Mouse (Mus musculus): ENCODE data around the gene Higd2a. TPM values are rescaled to one million over a fixed set of nuclear protein-coding genes. Genes with fewer than 3 reads are reported as not detected.

Higd2a gene
- 243 and 247 TPM in 2 replicates for polyA plus RNA-seq (2015; fragmentation: Nextera tagmentation; extraction: Ambion mirVana)

DNA sequence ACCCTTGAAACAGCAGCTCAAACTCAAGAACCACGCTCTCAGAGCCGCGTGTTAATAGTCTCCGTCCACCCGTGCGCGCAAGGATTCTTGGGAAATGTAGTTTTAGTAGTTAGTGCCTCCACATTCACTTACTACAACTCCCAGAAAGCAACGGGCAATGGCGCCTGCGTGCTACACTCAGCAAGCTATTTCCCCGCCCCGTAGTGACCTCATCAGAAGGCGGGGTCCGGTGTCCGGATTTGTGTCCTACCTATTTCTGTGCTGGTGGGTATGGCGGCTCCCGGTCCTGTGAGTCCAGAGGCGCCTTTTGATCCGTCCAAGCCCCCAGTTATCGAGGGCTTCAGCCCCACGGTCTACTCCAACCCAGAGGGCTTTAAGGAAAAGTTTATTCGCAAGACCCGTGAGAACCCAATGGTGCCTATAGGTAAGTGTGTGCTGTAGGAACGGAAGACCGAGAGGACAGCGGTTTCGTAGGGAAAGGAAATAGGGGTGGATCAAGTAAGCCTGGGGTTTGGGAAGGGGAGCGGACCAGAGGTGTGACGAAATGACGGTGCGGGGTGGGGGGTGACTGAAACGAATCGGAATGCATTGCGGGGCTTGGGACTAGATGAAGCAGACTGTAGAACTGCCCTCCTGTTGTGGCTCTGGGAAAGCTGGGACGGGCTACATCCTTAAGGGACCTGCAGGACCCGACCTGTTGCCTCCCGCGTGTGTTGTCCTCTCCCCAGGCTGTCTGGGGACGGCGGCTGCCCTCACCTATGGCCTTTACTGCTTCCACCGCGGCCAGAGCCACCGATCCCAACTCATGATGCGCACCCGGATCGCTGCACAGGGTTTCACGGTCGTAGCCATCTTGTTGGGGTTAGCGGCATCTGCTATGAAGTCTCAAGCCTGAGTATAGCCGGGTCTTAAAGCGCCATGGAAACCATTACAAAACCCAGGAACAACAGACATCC, at the start of gene Higd2a, which contains the start of gene Nop16:
Higd2a (plus strand) TSS at position 212 of the 956 bp plus-strand sequence.
Nop16 (minus strand) TSS at position 95 of the 956 bp plus-strand sequence.
- Histone ChIP-seq H3K4me1 (ENCODE audit: insufficient read depth, low read depth, low read length) (peaks cover 4% of the 10 kb centered on the region; the same call in 1 of the 2 replicates), H3K9me3 (ENCODE audit: low read length) (no peaks in the 10 kb centered on the region), H3K9ac (replicated peaks; ENCODE audit: low read depth) (peak within 1 kb of the TSS; percentile 69), H3K27ac (ENCODE audit: low read length) (peak within 1 kb of the TSS; percentile 87), H3K36me3 (ENCODE audit: insufficient read depth, low read length) (peaks cover 4% of the 10 kb centered on the region; the same call in 1 of the 2 replicates), H3K4me2 (replicated peaks; ENCODE audit: low read depth, low read length) (peak within 1 kb of the TSS; percentile 78), H3K27me3 (replicated peaks; ENCODE audit: insufficient read depth, low read length) (no peaks in the 10 kb centered on the region), H3K4me3 (ENCODE audit: low read depth, low read length) (peak within 1 kb of the TSS; percentile 77)
- peak; percentile 99 for DNase-seq (ENCODE audit: low spot score)
- under 1% methylated on average over 51 of the region's 51 CpGs for WGBS
- ATAC-seq, result peak; percentile 99
- no peak for TF ChIP-seq CTCF (IDR thresholded peaks at IDR 0.05)
- no peak for TF ChIP-seq EP300 (IDR thresholded peaks at IDR 0.05)

DNA sequence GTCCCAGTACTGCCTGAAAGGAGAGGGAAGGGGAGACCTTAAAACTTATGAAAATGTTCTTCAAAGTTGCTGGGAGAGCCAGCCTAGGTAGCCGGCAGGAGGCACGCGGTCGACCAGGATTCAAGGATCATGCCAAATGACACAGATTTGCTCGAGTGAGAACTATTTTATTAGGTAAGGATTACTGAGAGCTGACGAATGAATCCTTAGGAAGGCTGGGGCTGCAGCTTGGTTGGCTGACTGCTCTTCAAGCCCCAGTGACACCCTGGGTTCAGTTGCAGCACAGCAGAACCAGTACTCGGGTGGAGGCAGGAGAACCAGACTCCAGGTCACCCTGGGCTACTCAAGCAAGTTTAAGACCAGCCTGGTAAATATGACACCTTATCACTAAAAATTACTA, 42.0 kb upstream of the Higd2a start:
- no peak for TF ChIP-seq EP300 (IDR thresholded peaks at IDR 0.05)
- no peak for TF ChIP-seq CTCF (IDR thresholded peaks at IDR 0.05)
- Histone ChIP-seq H3K4me3 (ENCODE audit: low read depth, low read length) (no peak overlapping the region), H3K9me3 (ENCODE audit: low read length) (no peaks in the 10 kb centered on the region), H3K27ac (ENCODE audit: low read length) (no peak overlapping the region), H3K36me3 (ENCODE audit: insufficient read depth, low read length) (peaks cover 8% of the 10 kb centered on the region; the same call in 1 of the 2 replicates), H3K4me2 (replicated peaks; ENCODE audit: low read depth, low read length) (no peak overlapping the region), H3K9ac (replicated peaks; ENCODE audit: low read depth) (no peak overlapping the region), H3K27me3 (replicated peaks; ENCODE audit: insufficient read depth, low read length) (no peaks in the 10 kb centered on the region), H3K4me1 (ENCODE audit: insufficient read depth, low read depth, low read length) (no peaks in the 10 kb centered on the region)
- DNase-seq (ENCODE audit: low spot score) (no peak), ATAC-seq (no peak)
- WGBS, result 82% methylated on average over 7 of the region's 7 CpGs

DNA sequence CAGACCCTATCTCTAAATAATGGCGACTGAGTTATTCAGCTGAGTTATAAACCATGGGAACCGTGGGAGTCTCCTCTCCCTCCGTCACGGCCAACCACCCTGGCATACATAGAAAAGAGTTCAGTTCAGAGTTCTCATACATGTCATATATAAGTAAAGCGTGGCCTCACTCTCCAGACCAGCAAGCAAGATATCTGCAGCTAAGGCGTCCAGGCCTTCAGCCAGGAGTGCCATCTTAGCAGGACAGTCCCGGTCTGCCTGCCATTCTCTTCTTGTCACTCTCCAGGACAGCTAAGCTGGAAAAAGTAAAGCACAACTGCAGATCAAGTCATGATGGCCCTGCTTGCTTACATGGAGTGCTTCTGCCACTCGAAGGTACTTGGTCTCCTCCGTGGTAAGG, 33.8 kb upstream of the Higd2a start:
- Histone ChIP-seq H3K4me2 (replicated peaks; ENCODE audit: low read depth, low read length) (no peak overlapping the region), H3K4me1 (ENCODE audit: insufficient read depth, low read depth, low read length) (no peaks in the 10 kb centered on the region)
- TF ChIP-seq CTCF (IDR thresholded peaks at IDR 0.05), result no peak
- TF ChIP-seq EP300 (IDR thresholded peaks at IDR 0.05), result no peak

DNA sequence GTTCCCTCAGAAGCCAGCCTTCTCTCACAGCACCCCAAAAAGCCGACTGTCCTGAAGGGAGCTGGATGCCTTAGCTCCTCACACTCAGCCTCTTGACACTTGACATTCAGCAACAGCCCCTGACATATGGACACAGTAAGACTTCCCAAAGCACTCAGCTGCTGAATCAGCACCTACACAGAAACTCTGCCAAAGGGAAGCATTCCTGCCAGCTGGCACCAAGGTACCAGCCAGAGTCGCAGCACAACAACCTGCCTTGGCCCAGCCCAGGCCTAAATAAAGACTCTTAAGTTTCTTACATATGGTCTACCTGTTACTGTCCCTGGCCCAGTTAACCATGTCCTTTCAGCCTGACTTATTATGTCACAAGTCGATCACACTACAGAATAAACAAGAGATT, 33.2 kb upstream of the Higd2a start:
- H3K4me1 ChIP-seq (ENCODE audit: insufficient read depth, low read depth, low read length), result no peaks in the 10 kb centered on the region
- H3K4me3 ChIP-seq (ENCODE audit: low read depth, low read length), result no peak overlapping the region
- H3K9me3 ChIP-seq (ENCODE audit: low read length), result no peaks in the 10 kb centered on the region
- H3K27me3 ChIP-seq (replicated peaks; ENCODE audit: insufficient read depth, low read length), result no peaks in the 10 kb centered on the region
- no peak overlapping the region for H3K27ac ChIP-seq (ENCODE audit: low read length)
- H3K9ac ChIP-seq (replicated peaks; ENCODE audit: low read depth), result no peak overlapping the region
- peaks cover 59% of the 10 kb centered on the region for H3K36me3 ChIP-seq (ENCODE audit: insufficient read depth, low read length)
- ATAC-seq (no peak), DNase-seq (ENCODE audit: low spot score) (no peak)
- 89% methylated on average over 3 of the region's 3 CpGs for WGBS
- no peak overlapping the region for H3K4me2 ChIP-seq (replicated peaks; ENCODE audit: low read depth, low read length)
- TF ChIP-seq CTCF (IDR thresholded peaks at IDR 0.05), result no peak
- no peak for TF ChIP-seq EP300 (IDR thresholded peaks at IDR 0.05)

More for the DNA sequence above, 33.8 kb upstream of the Higd2a start:
- no peak for DNase-seq (ENCODE audit: low spot score)
- Histone ChIP-seq H3K9ac (replicated peaks; ENCODE audit: low read depth) (no peak overlapping the region), H3K4me3 (ENCODE audit: low read depth, low read length) (no peak overlapping the region), H3K27ac (ENCODE audit: low read length) (no peak overlapping the region), H3K9me3 (ENCODE audit: low read length) (no peaks in the 10 kb centered on the region), H3K27me3 (replicated peaks; ENCODE audit: insufficient read depth, low read length) (no peaks in the 10 kb centered on the region), H3K36me3 (ENCODE audit: insufficient read depth, low read length) (peaks cover 55% of the 10 kb centered on the region)
- 92% methylated on average over 9 of the region's 9 CpGs for WGBS
- no peak for ATAC-seq

DNA sequence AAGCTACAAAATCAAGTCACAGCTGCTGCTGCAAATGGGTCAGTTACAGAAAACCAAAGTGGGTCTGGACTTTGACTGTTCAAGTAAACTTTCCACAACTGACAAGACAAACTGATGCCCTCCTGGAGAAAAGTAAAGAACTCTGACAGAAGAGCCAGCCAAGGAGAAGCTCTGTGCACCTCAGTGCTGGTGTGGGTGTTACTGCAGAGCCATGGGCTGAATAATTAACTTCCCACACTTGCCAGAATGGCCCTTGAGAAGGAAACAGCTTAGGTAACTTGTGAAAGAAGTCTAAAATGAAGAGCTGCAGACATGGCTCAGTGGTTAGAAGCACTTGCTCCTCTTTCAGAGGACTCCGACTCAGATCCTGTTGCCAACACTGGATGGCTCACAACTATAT, 32.4 kb upstream of the Higd2a start:
- Histone ChIP-seq H3K27ac (ENCODE audit: low read length) (no peak overlapping the region), H3K4me2 (replicated peaks; ENCODE audit: low read depth, low read length) (no peak overlapping the region), H3K27me3 (replicated peaks; ENCODE audit: insufficient read depth, low read length) (no peaks in the 10 kb centered on the region), H3K9ac (replicated peaks; ENCODE audit: low read depth) (no peak overlapping the region), H3K36me3 (ENCODE audit: insufficient read depth, low read length) (peaks cover 54% of the 10 kb centered on the region), H3K4me1 (ENCODE audit: insufficient read depth, low read depth, low read length) (no peaks in the 10 kb centered on the region), H3K9me3 (ENCODE audit: low read length) (no peaks in the 10 kb centered on the region), H3K4me3 (ENCODE audit: low read depth, low read length) (no peak overlapping the region)
- no peak for DNase-seq (ENCODE audit: low spot score)
- no peak for TF ChIP-seq EP300 (IDR thresholded peaks at IDR 0.05)
- no peak for ATAC-seq
- 80% methylated on average over 1 of the region's 1 CpGs for WGBS

DNA sequence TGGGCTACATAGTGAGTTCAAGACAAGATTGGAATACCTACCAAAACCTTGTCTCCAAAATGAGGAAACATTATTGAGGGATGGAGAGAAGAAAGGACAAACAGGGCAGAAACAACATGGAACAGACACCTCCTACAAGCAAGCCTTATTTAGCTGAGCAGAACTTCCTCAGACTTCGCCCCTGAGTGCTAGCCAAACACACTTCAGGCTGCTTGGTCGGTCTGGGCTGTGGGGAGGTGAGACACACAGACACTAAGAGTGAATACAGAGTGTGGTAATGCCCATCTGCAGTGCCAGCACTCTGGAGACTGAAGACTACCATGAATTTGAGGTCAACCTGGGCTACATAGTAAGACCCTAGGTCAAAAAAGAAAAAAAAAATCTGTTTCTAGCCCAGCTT, 30.4 kb upstream of the Higd2a start:
- DNase-seq (ENCODE audit: low spot score), result no peak
- Histone ChIP-seq H3K4me1 (ENCODE audit: insufficient read depth, low read depth, low read length) (peaks cover 9% of the 10 kb centered on the region; the same call in 1 of the 2 replicates), H3K4me3 (ENCODE audit: low read depth, low read length) (no peak overlapping the region), H3K4me2 (replicated peaks; ENCODE audit: low read depth, low read length) (no peak overlapping the region), H3K36me3 (ENCODE audit: insufficient read depth, low read length) (peaks cover 44% of the 10 kb centered on the region), H3K27me3 (replicated peaks; ENCODE audit: insufficient read depth, low read length) (no peaks in the 10 kb centered on the region), H3K9me3 (ENCODE audit: low read length) (no peaks in the 10 kb centered on the region), H3K27ac (ENCODE audit: low read length) (no peak overlapping the region), H3K9ac (replicated peaks; ENCODE audit: low read depth) (no peak overlapping the region)
- ATAC-seq, result no peak
- no peak for TF ChIP-seq CTCF (IDR thresholded peaks at IDR 0.05)
- TF ChIP-seq EP300 (IDR thresholded peaks at IDR 0.05), result no peak
- 74% methylated on average over 2 of the region's 2 CpGs for whole genome bisulfite sequencing

Measured in lung, postnatal 0 days (tissue).